Mouse (Mus musculus) cerebellum, adult 2 months (tissue): ENCODE results near the gene Cyp4f18.

ENCODE experiments used
- CTCF ChIP-seq: fragments of 200-500 bp; IDR thresholded peaks from 2 replicates; pipeline ENCODE4 v1.5.1; 2011; ENCODE audit warnings: low read depth, mild to moderate bottlenecking, control low read depth, low read length, moderate library complexity, borderline replicate concordance; ENCODE audit not compliant: insufficient read depth
- POLR2A ChIP-seq: fragments of 200-500 bp; IDR thresholded peaks from 2 replicates; pipeline ENCODE4 v1.6.1; 2011; ENCODE audit warnings: low read length, control low read depth, borderline replicate concordance; ENCODE audit not compliant: insufficient read depth

- no peak for TF ChIP-seq CTCF
- no peak for TF ChIP-seq POLR2A
These were observed 10.4 kb upstream of the Cyp4f18 start for GRCm38 (mm10) chr8:72019816-72020215.
